Mouse (Mus musculus) G1E (cell line): ENCODE results near the gene Ikzf2. TPM values are rescaled to one million over a fixed set of nuclear protein-coding genes. Genes with fewer than 3 reads are reported as not detected.

Source experiments
- ATAC-seq: 2 replicates; pipeline ENCODE4 v1.8.0; 2016; ENCODE audit warnings: mild to moderate bottlenecking; ENCODE audit not compliant: insufficient number of reproducible peaks, poor library complexity, low FRiP score, severe bottlenecking; ENCODE audit errors: extremely low read depth
- DNase-seq: peaks from one replicate; pipeline ENCODE4 v3.0.0; 2012; ENCODE audit warnings: low spot score
- H3K27me3 ChIP-seq: 2 replicates; pipeline ENCODE4 v1.6.1; 2012; ENCODE audit warnings: mild to moderate bottlenecking, low read length, inconsistent platforms; ENCODE audit not compliant: insufficient read depth
- H3K36me3 ChIP-seq: replicated peaks from 2 replicates; pipeline ENCODE3; 2012; ENCODE audit warnings: mild to moderate bottlenecking, inconsistent platforms
- H3K4me1 ChIP-seq: 2 replicates; pipeline ENCODE4 v1.6.1; 2012; ENCODE audit warnings: low read depth, low read length, inconsistent platforms, mixed read lengths; ENCODE audit not compliant: insufficient read depth
- H3K4me3 ChIP-seq: 2 replicates; pipeline ENCODE4 v1.5.1; 2012; ENCODE audit warnings: low read depth, mild to moderate bottlenecking, inconsistent platforms, low read length, moderate library complexity, mixed read lengths
- H3K9me3 ChIP-seq: replicated peaks from 2 replicates; pipeline ENCODE4 v1.6.1; 2012; ENCODE audit warnings: inconsistent platforms
- CTCF ChIP-seq: IDR thresholded peaks from 2 replicates; pipeline ENCODE4 v1.5.1; 2012; ENCODE audit warnings: low read depth, low read length, inconsistent platforms, mixed read lengths
- GATA1 ChIP-seq: IDR thresholded peaks from 2 replicates; pipeline ENCODE4 v1.6.1; 2012; ENCODE audit warnings: borderline replicate concordance, low read length, inconsistent platforms, mixed read lengths
- GATA2 ChIP-seq: IDR thresholded peaks from 2 replicates; pipeline ENCODE4 v1.6.1; 2012; ENCODE audit warnings: low read depth, low read length, inconsistent platforms, borderline replicate concordance
- POLR2AphosphoS5 ChIP-seq: IDR thresholded peaks from 2 replicates; pipeline ENCODE4 v1.6.1; 2012; ENCODE audit warnings: low read depth, low read length, inconsistent platforms; ENCODE audit not compliant: insufficient replicate concordance
- TAL1 ChIP-seq: conservative IDR thresholded peaks from 2 replicates; pipeline ENCODE4 v1.6.1; 2012; ENCODE audit warnings: low read depth, low read length, inconsistent platforms, mixed read lengths
- polyA plus RNA-seq: library from polyadenylated mRNA; stranded (reverse); fragments of >175 nt; gene quantifications from 2 replicates; pipeline ENCODE4 v1.2.3, GENCODE M21; 2012
- total RNA-seq, 2 experiments: library from RNA; stranded (forward) in 1 of 2; stranded (reverse) in 1 of 2; fragments of 200-1000 nt in 1 of 2; fragments of >200 nt in 1 of 2; fragmentation: Nextera tagmentation in 1 of 2; gene quantifications; 2 replicates each; pipeline ENCODE4 v1.2.3; 2014 to 2017

Gene Ikzf2
- total and polyA plus RNA-seq, 3 experiments: 2.4 to 84.3 (median 11.4) TPM

GRCm38 (mm10) chr1:69559443-69560090 lies 127.5 kb downstream of the Ikzf2 start:
- Histone ChIP-seq H3K9me3 (no peaks in the 10 kb centered on the region), H3K4me3 (no peak overlapping the region; the same call in 1 of the 2 replicates), H3K36me3 (peaks cover 9% of the 10 kb centered on the region), H3K4me1 (peaks cover 22% of the 10 kb centered on the region), H3K27me3 (no peaks in the 10 kb centered on the region)
- ATAC-seq: peak; percentile 93
- TF ChIP-seq GATA1: no peak
- TF ChIP-seq CTCF: no peak
- TF ChIP-seq TAL1: peak; percentile 76
- no peak for TF ChIP-seq GATA2
- TF ChIP-seq POLR2AphosphoS5: no peak
- peak; percentile 43 for DNase-seq

GRCm38 (mm10) chr1:69555636-69556151 lies 131.4 kb downstream of the Ikzf2 start:
- H3K4me3 ChIP-seq: no peak overlapping the region
- no peak for DNase-seq
- peaks cover 6% of the 10 kb centered on the region for H3K36me3 ChIP-seq
- H3K9me3 ChIP-seq: no peaks in the 10 kb centered on the region
- peaks cover 19% of the 10 kb centered on the region for H3K4me1 ChIP-seq
- TF ChIP-seq TAL1 (no peak), POLR2AphosphoS5 (no peak), GATA2 (no peak), CTCF (no peak), GATA1 (no peak)
- no peaks in the 10 kb centered on the region for H3K27me3 ChIP-seq
- ATAC-seq: no peak

- H3K4me3 ChIP-seq: no peak overlapping the region
- H3K9me3 ChIP-seq: no peaks in the 10 kb centered on the region
- H3K4me1 ChIP-seq: peaks cover 33% of the 10 kb centered on the region
- DNase-seq: no peak
- peaks cover 8% of the 10 kb centered on the region for H3K36me3 ChIP-seq
- no peak for ATAC-seq
- TF ChIP-seq GATA1: no peak
- TF ChIP-seq TAL1: no peak
- TF ChIP-seq CTCF: no peak
- H3K27me3 ChIP-seq: no peaks in the 10 kb centered on the region
These were observed 137.1 kb downstream of the Ikzf2 start for GRCm38 (mm10) chr1:69549987-69550386.

GRCm38 (mm10) chr1:69545885-69546253 lies 141.2 kb downstream of the Ikzf2 start:
- DNase-seq (no peak), ATAC-seq (no peak)
- H3K4me3 ChIP-seq: no peak overlapping the region
- H3K36me3 ChIP-seq: peaks cover 10% of the 10 kb centered on the region
- H3K27me3 ChIP-seq: no peaks in the 10 kb centered on the region
- TF ChIP-seq CTCF (no peak), TAL1 (no peak), POLR2AphosphoS5 (no peak), GATA2 (no peak), GATA1 (no peak)
- H3K9me3 ChIP-seq: no peaks in the 10 kb centered on the region
- H3K4me1 ChIP-seq: peaks cover 53% of the 10 kb centered on the region

GRCm38 (mm10) chr1:69545217-69545884 lies 141.7 kb downstream of the Ikzf2 start:
- no peak overlapping the region for H3K4me3 ChIP-seq
- peaks cover 49% of the 10 kb centered on the region for H3K4me1 ChIP-seq
- H3K9me3 ChIP-seq: no peaks in the 10 kb centered on the region
- DNase-seq (no peak), ATAC-seq (peak; percentile 34; the same call in 1 of the 2 replicates)
- 0 out of 2 replicates have a peak, but pooled peaks have one; percentile 25 for TF ChIP-seq TAL1
- no peak for TF ChIP-seq GATA1
- peaks cover 8% of the 10 kb centered on the region for H3K36me3 ChIP-seq
- H3K27me3 ChIP-seq: no peaks in the 10 kb centered on the region

- Histone ChIP-seq H3K4me3 (no peak overlapping the region), H3K27me3 (no peaks in the 10 kb centered on the region), H3K36me3 (peaks cover 11% of the 10 kb centered on the region), H3K4me1 (peaks cover 40% of the 10 kb centered on the region), H3K9me3 (no peaks in the 10 kb centered on the region)
- DNase-seq (no peak), ATAC-seq (no peak)
- TF ChIP-seq GATA1 (no peak), POLR2AphosphoS5 (no peak), CTCF (no peak), GATA2 (no peak), TAL1 (no peak)
These were observed 143.1 kb downstream of the Ikzf2 start for GRCm38 (mm10) chr1:69543774-69544597.
